Mouse (Mus musculus) olfactory bulb, adult 2 months (tissue): Measurements from ENCODE around the gene A930033H14Rik. TPM values are rescaled to one million over a fixed set of nuclear protein-coding genes. Genes with fewer than 3 reads are reported as not detected.

Experiments used
- H3K27ac ChIP-seq: fragments of 200-500 bp; 2 replicates; pipeline ENCODE4 v1.5.1; 2012; ENCODE audit warnings: low read depth, low read length; ENCODE audit not compliant: insufficient read depth
- H3K4me1 ChIP-seq: fragments of 200-500 bp; 2 replicates; pipeline ENCODE4 v1.6.1; 2012; ENCODE audit warnings: low read length; ENCODE audit not compliant: control insufficient read depth, insufficient read depth
- H3K4me3 ChIP-seq: fragments of 200-500 bp; 2 replicates; pipeline ENCODE4 v1.5.1; 2012; ENCODE audit warnings: mild to moderate bottlenecking, low read depth, low read length, moderate library complexity; ENCODE audit not compliant: insufficient read depth
- CTCF ChIP-seq: fragments of 200-500 bp; IDR thresholded peaks from 2 replicates; pipeline ENCODE4 v1.5.1; 2012; ENCODE audit warnings: low read depth, mild to moderate bottlenecking, low read length, moderate library complexity; ENCODE audit not compliant: insufficient read depth
- POLR2A ChIP-seq: fragments of 200-500 bp; IDR thresholded peaks from 2 replicates; pipeline ENCODE4 v1.6.1; 2012; ENCODE audit warnings: mild to moderate bottlenecking, low read depth, low read length, moderate library complexity; ENCODE audit not compliant: insufficient read depth
- WGBS: fragments of 180-500 bp; shearing (Covaris S2); methylation state at CpG from one replicate; pipeline ENCODE4 v1.1.7; 2018; 5-methylcytosine and 5-hydroxymethylcytosine counted together
- polyA plus RNA-seq: library from polyadenylated mRNA; stranded (reverse); fragments of >200 nt; gene quantifications from 2 replicates; pipeline ENCODE4 v1.2.4, GENCODE M21; 2012; ENCODE audit warnings: low replicate concordance; ENCODE audit not compliant: missing spikeins, insufficient read depth, insufficient read length

A930033H14Rik gene
- polyA plus RNA-seq, 1 experiment, result not detected

GRCm38 (mm10) chr10:69245151-69245550, 32.3 kb upstream of the A930033H14Rik start:
- H3K4me3 ChIP-seq, result no peak overlapping the region
- 90% methylated on average over 4 of the region's 4 CpGs for WGBS
- TF ChIP-seq CTCF (no peak), POLR2A (no peak)

GRCm38 (mm10) chr10:69240530-69240929, 27.6 kb upstream of the A930033H14Rik start:
- Histone ChIP-seq H3K4me1 (0 out of 2 replicates have a peak, but pooled peaks cover 3% of the 10 kb centered on the region), H3K27ac (no peak overlapping the region), H3K4me3 (no peak overlapping the region)
- 78% methylated on average over 2 of the region's 2 CpGs for WGBS
- TF ChIP-seq POLR2A (no peak), CTCF (no peak)

More at GRCm38 (mm10) chr10:69245151-69245550, 32.3 kb upstream of the A930033H14Rik start:
- Histone ChIP-seq H3K27ac (no peak overlapping the region), H3K4me1 (no peaks in the 10 kb centered on the region)

- Histone ChIP-seq H3K27ac (no peak overlapping the region), H3K4me1 (0 out of 2 replicates have a peak, but pooled peaks cover 3% of the 10 kb centered on the region), H3K4me3 (no peak overlapping the region)
- no peak for TF ChIP-seq POLR2A
- TF ChIP-seq CTCF, result no peak
- WGBS, result 81% methylated on average over 6 of the region's 6 CpGs
Measured at GRCm38 (mm10) chr10:69238311-69238710, 25.4 kb upstream of the A930033H14Rik start.

- TF ChIP-seq POLR2A (no peak), CTCF (no peak)
- H3K4me1 ChIP-seq, result 0 out of 2 replicates have a peak, but pooled peaks cover 3% of the 10 kb centered on the region
- no peak overlapping the region for H3K4me3 ChIP-seq
- no peak overlapping the region for H3K27ac ChIP-seq
- WGBS, result 93% methylated on average over 9 of the region's 9 CpGs
Measured at GRCm38 (mm10) chr10:69237781-69238180, 24.9 kb upstream of the A930033H14Rik start.

- no peak for TF ChIP-seq CTCF
- no peak for TF ChIP-seq POLR2A
- Histone ChIP-seq H3K4me1 (0 out of 2 replicates have a peak, but pooled peaks cover 3% of the 10 kb centered on the region), H3K4me3 (no peak overlapping the region), H3K27ac (no peak overlapping the region)
- 85% methylated on average over 3 of the region's 3 CpGs for WGBS
Measured at GRCm38 (mm10) chr10:69237185-69237584, 24.3 kb upstream of the A930033H14Rik start.

- 86% methylated on average over 8 of the region's 8 CpGs for WGBS
- H3K4me3 ChIP-seq, result no peak overlapping the region
- no peaks in the 10 kb centered on the region for H3K4me1 ChIP-seq
- H3K27ac ChIP-seq, result no peak overlapping the region
- TF ChIP-seq POLR2A (no peak), CTCF (no peak)
Measured at GRCm38 (mm10) chr10:69225951-69226350, 13.1 kb upstream of the A930033H14Rik start.

GRCm38 (mm10) chr10:69225471-69225870, 12.6 kb upstream of the A930033H14Rik start:
- Histone ChIP-seq H3K4me3 (no peak overlapping the region), H3K27ac (no peak overlapping the region), H3K4me1 (no peaks in the 10 kb centered on the region)
- 98% methylated on average over 5 of the region's 5 CpGs for WGBS
- no peak for TF ChIP-seq POLR2A
- TF ChIP-seq CTCF, result no peak

GRCm38 (mm10) chr10:69224276-69224675, 11.4 kb upstream of the A930033H14Rik start:
- WGBS, result 63% methylated on average over 7 of the region's 7 CpGs
- H3K4me3 ChIP-seq, result no peak overlapping the region
- H3K4me1 ChIP-seq, result no peaks in the 10 kb centered on the region
- no peak overlapping the region for H3K27ac ChIP-seq
- TF ChIP-seq CTCF (no peak), POLR2A (no peak)

- TF ChIP-seq POLR2A (no peak), CTCF (no peak)
- no peaks in the 10 kb centered on the region for H3K4me1 ChIP-seq
- WGBS, result 97% methylated on average over 4 of the region's 4 CpGs
- no peak overlapping the region for H3K27ac ChIP-seq
- H3K4me3 ChIP-seq, result no peak overlapping the region
Measured at GRCm38 (mm10) chr10:69223232-69223631, 10.3 kb upstream of the A930033H14Rik start.

- TF ChIP-seq CTCF (no peak), POLR2A (no peak)
- Histone ChIP-seq H3K4me3 (no peak overlapping the region), H3K27ac (no peak overlapping the region), H3K4me1 (no peaks in the 10 kb centered on the region)
- 92% methylated on average over 3 of the region's 3 CpGs for WGBS
Measured at GRCm38 (mm10) chr10:69221955-69222354, 9.1 kb upstream of the A930033H14Rik start.
